13 mouse cellular contexts compared by ENCODE assay signal in genomic region chr13:35755002-35755401, GRCm38 (mm10).
"Had no signal": no experiment of that assay in that cellular context is flagged by ENCODE, and none has a peak within 500 bp of the region (broad histone marks: within the 10 kb centered on the region; RNA-seq: fewer than 3 reads in every experiment).

No protein-coding gene starts in this region.

- H3K36me3 ChIP-seq: intestine, embryonic 15.5 days; limb, embryonic 10.5 days; midbrain, embryonic 15.5 days; neural tube, embryonic 15.5 days had no signal

- H3K27me3 ChIP-seq: intestine, embryonic 15.5 days; midbrain, embryonic 15.5 days; neural tube, embryonic 15.5 days had no signal

- H3K9ac ChIP-seq: intestine, embryonic 15.5 days; midbrain, embryonic 15.5 days; neural tube, embryonic 15.5 days had no signal

- H3K27ac ChIP-seq: intestine, embryonic 15.5 days; kidney, postnatal 0 days; layer of hippocampus, adult 2 months; limb, embryonic 10.5 days; midbrain, embryonic 10.5 days; midbrain, embryonic 15.5 days; neural tube, embryonic 15.5 days; stomach, postnatal 0 days had no signal

- DNase-seq: kidney, adult 18-20 months; kidney, postnatal 4 days; lung, adult 2 months; lung, postnatal 10 days; lung, postnatal 4 days had no signal

- H3K4me1 ChIP-seq: midbrain, embryonic 15.5 days had no signal

- H3K4me2 ChIP-seq: intestine, embryonic 15.5 days; midbrain, embryonic 15.5 days; neural tube, embryonic 15.5 days had no signal

- H3K9me3 ChIP-seq: intestine, embryonic 15.5 days; limb, embryonic 10.5 days; midbrain, embryonic 15.5 days; neural tube, embryonic 15.5 days had no signal

- H3K4me3 ChIP-seq: intestine, embryonic 15.5 days; layer of hippocampus, adult 2 months; limb, embryonic 10.5 days; midbrain, embryonic 10.5 days; midbrain, embryonic 15.5 days; neural tube, embryonic 15.5 days had no signal

- ATAC-seq: midbrain, embryonic 15.5 days had no signal
